Mouse (Mus musculus) liver, adult 2 months (tissue): ENCODE measurements around the gene Emc8. TPM values are rescaled to one million over a fixed set of nuclear protein-coding genes. Genes with fewer than 3 reads are reported as not detected.

Source experiments
- DNase-seq: peaks from one replicate; pipeline ENCODE4 v3.0.0-alpha.2; 2011; ENCODE audit warnings: low read depth, low spot score; ENCODE audit errors: extremely low read depth
- H3K27ac ChIP-seq: fragments of 200-500 bp; replicated peaks from 2 replicates; pipeline ENCODE4 v1.5.1; 2012; ENCODE audit warnings: low read depth, mild to moderate bottlenecking, control low read depth, inconsistent platforms, low read length; ENCODE audit not compliant: insufficient read depth
- H3K27me3 ChIP-seq: fragments of 200-500 bp; 2 replicates; pipeline ENCODE4 v1.6.1; 2012; ENCODE audit warnings: mild to moderate bottlenecking, moderate library complexity, low read length, inconsistent platforms; ENCODE audit not compliant: control insufficient read depth, insufficient read depth
- H3K36me3 ChIP-seq: fragments of 200-500 bp; 2 replicates; pipeline ENCODE4 v1.6.1; 2012; ENCODE audit warnings: low read length, inconsistent platforms; ENCODE audit not compliant: control insufficient read depth, insufficient read depth
- H3K4me1 ChIP-seq: fragments of 200-500 bp; 2 replicates; pipeline ENCODE4 v1.6.1; 2011; ENCODE audit warnings: low read length; ENCODE audit not compliant: control insufficient read depth, insufficient read depth
- H3K4me3 ChIP-seq: fragments of 200-500 bp; 2 replicates; pipeline ENCODE4 v1.5.1; 2011; ENCODE audit warnings: low read depth, mild to moderate bottlenecking, control low read depth, low read length, moderate library complexity; ENCODE audit not compliant: insufficient read depth
- H3K79me2 ChIP-seq: fragments of 200-500 bp; 2 replicates; pipeline ENCODE4 v1.6.1; 2012; ENCODE audit warnings: inconsistent platforms, mild to moderate bottlenecking, low read length, moderate library complexity; ENCODE audit not compliant: control insufficient read depth, insufficient read depth
- H3K9ac ChIP-seq: fragments of 200-500 bp; 2 replicates; pipeline ENCODE4 v1.6.1; 2012; ENCODE audit warnings: low read depth, mild to moderate bottlenecking, control low read depth, inconsistent platforms, low read length
- CTCF ChIP-seq: fragments of 200-500 bp; IDR thresholded peaks from 2 replicates; pipeline ENCODE4 v1.5.1; 2011; ENCODE audit warnings: low read depth, low read length, control low read depth
- POLR2A ChIP-seq: fragments of 200-500 bp; IDR thresholded peaks from 2 replicates; pipeline ENCODE4 v1.6.1; 2011; ENCODE audit warnings: low read length, control low read depth; ENCODE audit not compliant: insufficient read depth; ENCODE audit errors: extremely low read depth
- WGBS: fragments of 180-500 bp; shearing (Covaris S2); methylation state at CpG from one replicate; pipeline ENCODE4 v1.1.7; 2018; 5-methylcytosine and 5-hydroxymethylcytosine counted together
- polyA plus RNA-seq: library from polyadenylated mRNA; depleted of rRNA; stranded (reverse); fragments of >200 nt; gene quantifications from 2 replicates; pipeline ENCODE4 v1.2.3, GENCODE M21; 2012; rRNA removed
- total RNA-seq: library from RNA; depleted of rRNA; stranded (reverse); fragments of >200 nt; gene quantifications from 2 replicates; pipeline ENCODE4 v1.2.3, GENCODE M21; 2014; rRNA removed

The Emc8 gene
- total and polyA plus RNA-seq, 2 experiments: 6.7 to 47.8 TPM

GRCm38 (mm10) chr8:120616663-120617626 lies 51.4 kb downstream of the Emc8 start:
- no peaks in the 10 kb centered on the region for H3K79me2 ChIP-seq
- peaks cover 27% of the 10 kb centered on the region for H3K4me1 ChIP-seq
- no peak for DNase-seq
- no peak overlapping the region for H3K27ac ChIP-seq
- H3K27me3 ChIP-seq: no peaks in the 10 kb centered on the region
- H3K4me3 ChIP-seq: no peak overlapping the region
- no peak for TF ChIP-seq POLR2A
- no peak overlapping the region for H3K9ac ChIP-seq
- no peaks in the 10 kb centered on the region for H3K36me3 ChIP-seq
- 85% methylated on average over 8 of the region's 8 CpGs for WGBS

DNA sequence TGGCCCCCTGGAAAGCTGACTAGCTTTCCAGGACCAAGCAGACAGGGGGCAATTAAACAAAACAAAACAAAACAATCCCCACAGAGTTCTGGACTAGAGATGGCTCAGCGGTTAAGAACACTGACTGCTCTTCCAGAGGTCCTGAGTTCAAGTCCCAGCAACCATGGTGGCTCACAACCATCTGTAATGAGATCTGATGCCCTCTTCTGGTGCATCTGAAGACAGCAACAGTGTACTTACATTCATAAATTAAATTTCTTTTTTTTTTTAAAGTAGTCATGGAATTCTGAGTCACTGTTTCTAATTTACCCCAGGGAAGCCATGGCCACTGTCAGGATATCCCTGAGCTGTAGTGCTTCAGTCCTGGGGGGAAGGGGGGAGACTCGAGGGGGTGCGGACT lies 53.9 kb downstream of the Emc8 start:
- Histone ChIP-seq H3K9ac (no peak overlapping the region), H3K4me1 (peaks cover 8% of the 10 kb centered on the region; the same call in 1 of the 2 replicates), H3K27ac (no peak overlapping the region), H3K27me3 (no peaks in the 10 kb centered on the region), H3K79me2 (no peaks in the 10 kb centered on the region), H3K36me3 (no peaks in the 10 kb centered on the region), H3K4me3 (no peak overlapping the region)
- 91% methylated on average over 3 of the region's 3 CpGs for WGBS
- DNase-seq: no peak
- TF ChIP-seq POLR2A (no peak), CTCF (no peak)

- Histone ChIP-seq H3K27ac (no peak overlapping the region), H3K4me1 (no peaks in the 10 kb centered on the region), H3K27me3 (no peaks in the 10 kb centered on the region), H3K36me3 (no peaks in the 10 kb centered on the region), H3K4me3 (no peak overlapping the region), H3K79me2 (no peaks in the 10 kb centered on the region), H3K9ac (no peak overlapping the region)
- WGBS: 90% methylated on average over 6 of the region's 6 CpGs
- DNase-seq: no peak
- TF ChIP-seq CTCF (no peak), POLR2A (no peak)
Measured at GRCm38 (mm10) chr8:120610824-120611223, 57.5 kb downstream of the Emc8 start.

DNA sequence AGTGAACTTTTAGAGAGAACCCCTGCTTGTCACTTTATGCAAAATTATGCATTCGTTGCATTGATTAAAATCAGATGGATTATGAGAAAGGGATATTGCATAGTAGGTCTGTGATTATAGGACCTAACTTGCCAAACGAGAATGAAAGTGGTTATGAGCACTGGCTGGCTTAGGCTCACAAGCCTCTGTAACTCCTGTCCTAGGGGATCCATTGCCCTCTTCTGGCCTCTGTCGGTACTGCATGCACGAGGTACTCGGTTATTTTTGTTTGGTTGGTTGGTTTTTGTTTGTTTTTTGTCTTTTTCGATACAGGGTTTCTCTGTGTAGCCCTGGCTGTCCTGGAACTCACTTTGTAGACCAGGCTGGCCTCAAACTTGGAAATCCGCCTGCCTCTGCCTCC lies 60.5 kb downstream of the Emc8 start:
- Histone ChIP-seq H3K27me3 (no peaks in the 10 kb centered on the region), H3K79me2 (no peaks in the 10 kb centered on the region), H3K36me3 (no peaks in the 10 kb centered on the region), H3K27ac (no peak overlapping the region), H3K4me3 (no peak overlapping the region), H3K9ac (no peak overlapping the region), H3K4me1 (no peaks in the 10 kb centered on the region)
- 15% methylated on average over 7 of the region's 7 CpGs for WGBS
- TF ChIP-seq CTCF: peak; percentile 74
- TF ChIP-seq POLR2A: no peak
- DNase-seq: peak; percentile 53

DNA sequence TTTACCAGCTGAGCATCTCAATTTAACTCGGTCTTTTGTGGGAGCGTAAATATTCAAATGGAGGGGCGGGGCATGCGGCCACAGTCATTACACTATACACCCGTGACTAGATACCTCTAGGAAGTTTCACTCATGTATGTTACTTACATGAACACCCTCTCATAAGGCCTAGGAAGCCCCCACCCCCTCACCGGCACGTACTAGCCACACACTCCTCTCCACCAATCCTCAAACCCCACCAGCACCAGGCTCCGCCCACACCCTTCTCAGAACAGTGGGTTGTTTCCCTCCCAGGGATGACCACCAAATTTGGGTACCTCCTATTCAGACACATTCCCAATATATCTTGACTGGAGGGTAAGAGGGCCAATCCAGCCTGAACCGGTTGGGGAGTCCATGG lies 60.9 kb downstream of the Emc8 start:
- H3K9ac ChIP-seq: no peak overlapping the region
- DNase-seq: no peak
- H3K36me3 ChIP-seq: no peaks in the 10 kb centered on the region
- no peaks in the 10 kb centered on the region for H3K79me2 ChIP-seq
- 82% methylated on average over 9 of the region's 9 CpGs for WGBS
- no peaks in the 10 kb centered on the region for H3K27me3 ChIP-seq
- H3K4me3 ChIP-seq: no peak overlapping the region
- no peak overlapping the region for H3K27ac ChIP-seq
- TF ChIP-seq POLR2A (no peak), CTCF (no peak)
- no peaks in the 10 kb centered on the region for H3K4me1 ChIP-seq

Other genes with a start within 250 kb of the Emc8 start
- gene Gins2, start 79.3 kb downstream of the Emc8 start, total RNA-seq: 0.37 and 2.3 TPM in 2 replicates
- gene Gins2, start 79.3 kb downstream of the Emc8 start, polyA plus RNA-seq: 1.9 TPM in 2 replicates
- gene 1190005I06Rik, start 20.9 kb downstream of the Emc8 start, total RNA-seq: 12.0 and 21.2 TPM in 2 replicates
- 11.9 and 15.3 TPM in 2 replicates for gene 1190005I06Rik, start 20.9 kb downstream of the Emc8 start, polyA plus RNA-seq
- gene Gm27021, start 494 bp downstream of the Emc8 start, total RNA-seq: 1.4 TPM in 1 of 2 replicates, not detected in the other
- not detected in 2 replicates for gene Gm27021, start 494 bp downstream of the Emc8 start, polyA plus RNA-seq
- 706 and 858 TPM in 2 replicates for gene Cox4i1, start 351 bp downstream of the Emc8 start, total RNA-seq
- gene Cox4i1, start 351 bp downstream of the Emc8 start, polyA plus RNA-seq: 1,059 and 1,162 TPM in 2 replicates
- gene Irf8, start 67.8 kb upstream of the Emc8 start, total RNA-seq: 5.5 and 7.6 TPM in 2 replicates
- 3.3 and 7.0 TPM in 2 replicates for gene Irf8, start 67.8 kb upstream of the Emc8 start, polyA plus RNA-seq